In the genomic region with DNA sequence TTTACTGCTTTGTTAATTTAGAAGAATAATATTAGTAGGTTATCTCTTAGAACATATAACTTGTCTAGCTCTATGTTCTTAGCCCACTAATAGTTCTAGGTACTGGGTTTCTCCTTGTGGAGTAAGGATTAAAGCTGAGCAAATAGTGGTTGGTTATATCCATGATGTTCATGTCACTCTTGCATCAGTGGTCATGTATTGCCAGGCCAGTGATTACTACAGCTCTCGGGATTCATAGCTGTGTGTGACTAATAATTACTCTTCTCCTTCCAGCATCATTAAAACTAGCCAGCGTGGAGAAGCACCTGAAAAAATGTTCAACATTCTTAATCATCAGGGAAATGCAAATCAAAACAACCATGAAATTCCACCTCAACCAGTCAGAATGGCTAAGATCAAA, we compare ENCODE assay signal across 24 mouse cellular contexts.
"Had no signal": no experiment of that assay in that cellular context is flagged by ENCODE, and none has a peak within 500 bp of the region (broad histone marks: within the 10 kb centered on the region; RNA-seq: fewer than 3 reads in every experiment).

No protein-coding gene starts in this region.

- H3K27me3 ChIP-seq: embryonic facial prominence, embryonic 12.5 days; embryonic facial prominence, embryonic 13.5 days; embryonic facial prominence, embryonic 15.5 days; forebrain, embryonic 12.5 days; forebrain, embryonic 13.5 days; forebrain, embryonic 15.5 days had no signal

- DNase-seq: cerebellum, adult 9-10 months; cerebellum, adult 9-11 months; cerebellum, postnatal 10 days; cerebellum, postnatal 14 days; cerebellum, postnatal 25 days; cerebellum, postnatal 36 days; embryo, embryonic 11 days; forebrain, postnatal 0 days; gastrocnemius, adult 2 months; gastrocnemius, postnatal 10 days; gastrocnemius, postnatal 14 days; gastrocnemius, postnatal 25 days; gastrocnemius, postnatal 36 days; heart, adult 11 months; heart, adult 18-20 months; heart, adult 2 months had no signal

- ATAC-seq: forebrain, embryonic 13.5 days; forebrain, embryonic 14.5 days; forebrain, embryonic 15.5 days; forebrain, embryonic 16.5 days; forebrain, postnatal 0 days had no signal
